ENCODE assay signal across 15 mouse cellular contexts in genomic region chr1:183521569-183521968, GRCm38 (mm10).
A peak's percentile ranks its signal among the peaks of the same experiment; 100 is the strongest.
DNase-seq lines count a peak whose midpoint lies in the region; ATAC-seq lines count a peak whose summit lies in the region.
"Had no signal": no experiment of that assay in that cellular context is flagged by ENCODE, and none has a peak within 500 bp of the region (broad histone marks: within the 10 kb centered on the region; RNA-seq: fewer than 3 reads in every experiment).

No protein-coding gene starts in this region.

- H3K9me3 ChIP-seq in hindbrain, embryonic 12.5 days (replicated peaks): 0 out of 2 replicates have a peak, but pooled peaks cover 2% of the 10 kb centered on the region
- H3K9me3 ChIP-seq in midbrain, embryonic 15.5 days: no peaks in the 10 kb centered on the region
- H3K9me3 ChIP-seq: lung, embryonic 15.5 days had no signal

- H3K4me1 ChIP-seq in hindbrain, embryonic 12.5 days: peaks cover 27% of the 10 kb centered on the region
- H3K4me1 ChIP-seq in midbrain, embryonic 15.5 days: peaks cover 20% of the 10 kb centered on the region
- H3K4me1 ChIP-seq: lung, embryonic 15.5 days had no signal

- WGBS in hindbrain, embryonic 12.5 days: 39% methylated on average over 7 of the region's 7 CpGs
- 25% methylated on average over 7 of the region's 7 CpGs for WGBS in midbrain, embryonic 15.5 days

- DNase-seq in retina, embryonic 14.5 days (ENCODE audit: low spot score): peak; percentile 29
- no peak for DNase-seq in retina, postnatal 1 day
- no peak for DNase-seq in spleen, postnatal 36 days (ENCODE audit: low spot score in 2 of 2)
- DNase-seq in layer of hippocampus, postnatal 14 days (ENCODE audit: low spot score in 2 of 2): no peak
- DNase-seq in gastrocnemius, postnatal 4 days (ENCODE audit: low spot score in 2 of 2): no peak
- DNase-seq: cerebellum, adult 8-10 months; gastrocnemius, postnatal 14 days; heart, postnatal 4 days; kidney, adult 18-20 months; right cerebral cortex, postnatal 25 days had no signal

- H3K27me3 ChIP-seq in hindbrain, embryonic 12.5 days: no peaks in the 10 kb centered on the region
- H3K27me3 ChIP-seq in midbrain, embryonic 15.5 days (replicated peaks): no peaks in the 10 kb centered on the region
- H3K27me3 ChIP-seq: lung, embryonic 15.5 days had no signal

- H3K27ac ChIP-seq in hindbrain, embryonic 12.5 days: peak overlapping the region; percentile 85
- H3K27ac ChIP-seq in midbrain, embryonic 15.5 days: peak overlapping the region; percentile 48; the same call in 1 of the 2 replicates
- H3K27ac ChIP-seq: lung, embryonic 15.5 days had no signal

- no peak overlapping the region for H3K9ac ChIP-seq in hindbrain, embryonic 12.5 days
- no peak overlapping the region for H3K9ac ChIP-seq in midbrain, embryonic 15.5 days
- H3K9ac ChIP-seq: lung, embryonic 15.5 days had no signal

- peak; percentile 87 for ATAC-seq in hindbrain, embryonic 12.5 days (ENCODE audit: low FRiP score)
- ATAC-seq in midbrain, embryonic 15.5 days (replicated peaks): peak; percentile 83

- H3K36me3 ChIP-seq in hindbrain, embryonic 12.5 days: no peaks in the 10 kb centered on the region
- no peaks in the 10 kb centered on the region for H3K36me3 ChIP-seq in midbrain, embryonic 15.5 days (replicated peaks)
- H3K36me3 ChIP-seq: lung, embryonic 15.5 days had no signal

- H3K4me3 ChIP-seq in hindbrain, embryonic 12.5 days: no peak overlapping the region
- H3K4me3 ChIP-seq in midbrain, embryonic 15.5 days: no peak overlapping the region
- H3K4me3 ChIP-seq: lung, embryonic 15.5 days had no signal

- H3K4me2 ChIP-seq in hindbrain, embryonic 12.5 days (replicated peaks): no peak overlapping the region
- no peak overlapping the region for H3K4me2 ChIP-seq in midbrain, embryonic 15.5 days
- H3K4me2 ChIP-seq: heart, embryonic 11.5 days; liver, embryonic 11.5 days; lung, embryonic 15.5 days had no signal
